Mouse (Mus musculus) kidney, postnatal 4 days (tissue): ENCODE measurements around the gene Acaa1b.

Experiments
- DNase-seq, 2 experiments: peaks; one replicate each; pipeline ENCODE4 v3.0.0; 2021; ENCODE audit warnings: mixed read lengths in 2 of 2

Acaa1b gene

DNA sequence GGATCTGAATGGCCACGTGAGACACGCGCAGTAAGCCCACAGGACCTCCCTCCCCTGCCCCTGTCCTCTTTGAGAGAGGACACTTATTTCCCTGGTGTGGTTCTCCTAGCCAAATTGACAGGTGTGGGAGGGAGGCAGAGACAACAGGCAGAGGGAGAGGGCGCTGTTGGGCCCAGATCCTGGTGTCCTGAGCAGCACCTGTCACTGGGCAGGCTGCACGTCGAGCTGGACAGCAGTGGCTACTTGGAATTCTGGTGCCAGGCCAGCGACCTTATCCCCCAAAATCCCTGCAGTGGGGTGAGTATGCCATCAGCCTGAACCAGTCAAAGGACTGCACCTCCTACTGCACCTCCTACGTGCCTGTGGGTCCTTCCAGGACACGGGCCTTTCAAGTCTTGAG lies 13.5 kb downstream of the Acaa1b start:
- no peak for DNase-seq

DNA sequence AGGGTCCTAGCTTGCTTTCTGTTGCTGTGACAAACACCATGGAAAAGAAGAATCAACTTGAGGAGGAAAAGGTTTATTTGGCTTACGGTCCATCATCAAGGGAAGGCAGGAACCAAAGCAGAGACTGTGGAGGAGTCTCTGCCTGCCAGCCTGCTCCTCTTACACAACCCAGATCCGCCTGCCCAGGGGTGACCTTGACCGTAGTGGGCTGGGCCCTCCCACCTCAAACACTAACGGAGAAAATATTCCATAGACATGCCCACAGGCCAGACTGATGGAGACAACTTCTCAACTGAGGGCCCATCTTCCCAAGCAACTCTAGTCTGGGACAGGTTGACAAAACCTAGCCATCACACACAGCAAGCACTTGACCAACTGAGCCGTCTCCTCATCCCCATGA lies 14.8 kb downstream of the Acaa1b start:
- DNase-seq: no peak

DNA sequence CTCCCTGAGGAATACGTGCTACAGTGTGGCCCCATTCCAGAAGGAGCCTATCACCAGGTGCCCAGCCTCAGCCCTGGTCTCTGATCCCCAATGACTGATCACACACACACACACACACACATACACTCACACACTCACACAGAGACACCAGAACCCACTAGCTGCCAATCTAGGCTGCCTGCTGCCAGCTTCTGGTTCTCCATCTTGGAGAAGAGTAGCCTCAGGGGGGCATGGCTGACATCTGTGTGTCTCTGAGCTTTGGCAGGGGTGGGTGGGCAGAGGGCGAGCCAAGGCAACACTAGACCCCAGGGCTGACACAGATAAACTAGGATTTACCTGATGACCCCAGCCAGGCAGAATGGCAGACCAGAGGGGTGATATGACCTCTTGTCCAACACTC lies 18.1 kb downstream of the Acaa1b start:
- DNase-seq: no peak

DNA sequence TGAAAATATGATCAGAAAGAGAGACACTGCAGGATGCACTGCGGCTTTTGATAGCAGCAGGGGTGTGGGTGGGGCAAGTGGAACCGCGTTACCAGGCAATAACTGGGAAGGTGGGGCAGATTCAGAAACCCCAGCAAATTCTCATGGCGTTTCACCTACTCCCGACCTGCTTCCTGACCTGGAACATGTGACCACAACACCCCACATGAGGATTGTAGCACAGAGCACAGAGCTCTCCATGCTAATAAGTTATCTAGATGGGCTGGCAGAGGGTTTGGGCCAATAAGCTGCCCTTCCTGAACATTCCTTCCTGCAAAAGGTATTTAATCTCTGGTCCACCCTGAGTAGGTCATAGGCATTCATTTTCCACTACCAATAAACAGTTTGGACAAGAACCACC lies 26.2 kb downstream of the Acaa1b start:
- DNase-seq: no peak

DNA sequence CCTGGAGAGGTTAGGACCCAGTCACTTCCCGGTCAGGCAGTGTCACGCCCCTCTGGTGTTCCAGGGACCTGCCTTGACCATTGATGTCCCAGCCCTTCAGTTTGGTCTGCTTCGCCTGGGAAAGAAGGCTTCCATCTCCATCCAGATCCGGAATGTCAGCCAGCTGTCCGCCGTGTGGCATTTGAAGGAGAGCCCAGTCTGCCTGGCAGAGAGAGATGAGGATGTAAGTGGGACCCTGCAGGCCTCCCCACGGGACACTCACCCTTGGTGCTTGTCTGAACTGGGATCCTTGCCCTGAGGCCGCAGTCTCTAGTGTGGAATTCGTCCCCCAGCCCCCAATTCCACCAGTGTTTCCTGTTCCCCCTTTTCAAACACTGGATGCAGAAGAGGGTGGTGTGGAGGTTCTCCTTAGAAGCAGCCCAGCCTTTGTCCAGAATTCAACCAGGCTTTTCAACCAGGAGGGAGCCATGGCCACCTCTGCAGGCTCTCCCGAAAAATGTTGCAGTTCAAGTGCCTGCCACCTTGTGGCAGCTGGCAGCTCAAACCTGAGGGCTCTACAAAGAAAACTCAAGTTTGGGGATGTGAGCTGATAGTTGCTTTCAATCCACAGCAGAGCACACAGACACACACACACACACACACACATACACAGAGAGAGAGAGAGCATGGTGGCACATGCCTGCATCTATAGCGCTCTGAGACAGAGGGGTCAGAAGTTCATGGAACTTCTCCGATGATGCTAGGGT lies 28.3 kb downstream of the Acaa1b start:
- peak in 1 of 2 experiments; percentile 25 for DNase-seq

DNA sequence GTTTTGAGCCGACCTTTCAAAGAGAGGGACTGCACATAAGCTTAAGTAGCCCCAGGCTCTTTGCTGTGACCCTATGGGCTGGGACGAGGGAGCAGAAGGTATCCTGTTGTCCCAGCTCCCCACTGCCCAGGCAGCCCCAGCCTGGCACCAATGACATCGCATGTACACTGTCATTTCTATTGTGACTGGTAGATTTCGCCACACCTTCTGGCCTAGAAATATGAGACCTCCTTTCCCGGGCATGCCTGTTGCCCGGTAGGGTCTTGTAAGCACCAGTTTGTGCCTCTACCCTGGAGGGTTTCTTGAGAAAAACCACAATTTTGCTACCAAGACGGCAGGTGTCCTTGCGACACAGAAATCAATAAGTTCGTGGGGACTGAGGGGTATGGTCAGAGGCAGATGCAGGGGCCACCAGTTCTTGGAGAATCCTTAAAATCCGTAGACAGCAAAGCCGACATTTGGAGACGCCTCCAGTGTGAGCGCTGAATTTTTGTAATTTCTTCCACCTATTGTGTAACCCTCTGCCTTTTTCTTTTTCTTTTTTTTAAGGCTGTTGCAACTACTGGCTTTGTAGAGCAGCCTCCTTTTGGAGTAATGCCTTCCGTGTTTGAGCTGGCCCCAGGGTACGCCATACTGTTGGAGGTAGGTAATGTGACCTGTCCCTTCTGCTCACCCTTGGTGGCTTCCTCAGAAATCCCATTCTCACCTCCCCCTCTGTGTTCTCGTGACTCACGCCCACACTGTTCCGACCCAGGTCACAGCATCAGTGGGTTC lies 34.1 kb downstream of the Acaa1b start:
- no peak for DNase-seq

DNA sequence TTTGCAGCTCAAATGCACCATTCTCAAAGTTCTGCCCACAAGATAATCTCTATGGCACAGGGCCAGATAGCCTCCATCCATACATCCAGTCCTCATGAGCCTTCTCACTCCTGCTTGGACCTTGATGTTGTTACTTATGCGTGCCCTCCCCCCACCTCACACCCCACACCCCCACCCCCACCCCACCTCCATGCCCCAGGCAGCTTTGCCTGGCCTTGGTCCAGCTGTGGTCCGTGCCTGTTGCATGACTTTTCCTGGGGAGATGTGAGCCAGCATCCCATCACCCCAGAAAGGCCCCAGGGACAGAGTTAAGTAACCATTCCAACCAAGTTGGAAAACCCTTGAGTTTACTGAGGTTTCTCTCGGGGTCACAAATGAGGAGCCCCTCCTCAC lies 36.7 kb downstream of the Acaa1b start:
- peak in 1 of 2 experiments; percentile 30 for DNase-seq

DNA sequence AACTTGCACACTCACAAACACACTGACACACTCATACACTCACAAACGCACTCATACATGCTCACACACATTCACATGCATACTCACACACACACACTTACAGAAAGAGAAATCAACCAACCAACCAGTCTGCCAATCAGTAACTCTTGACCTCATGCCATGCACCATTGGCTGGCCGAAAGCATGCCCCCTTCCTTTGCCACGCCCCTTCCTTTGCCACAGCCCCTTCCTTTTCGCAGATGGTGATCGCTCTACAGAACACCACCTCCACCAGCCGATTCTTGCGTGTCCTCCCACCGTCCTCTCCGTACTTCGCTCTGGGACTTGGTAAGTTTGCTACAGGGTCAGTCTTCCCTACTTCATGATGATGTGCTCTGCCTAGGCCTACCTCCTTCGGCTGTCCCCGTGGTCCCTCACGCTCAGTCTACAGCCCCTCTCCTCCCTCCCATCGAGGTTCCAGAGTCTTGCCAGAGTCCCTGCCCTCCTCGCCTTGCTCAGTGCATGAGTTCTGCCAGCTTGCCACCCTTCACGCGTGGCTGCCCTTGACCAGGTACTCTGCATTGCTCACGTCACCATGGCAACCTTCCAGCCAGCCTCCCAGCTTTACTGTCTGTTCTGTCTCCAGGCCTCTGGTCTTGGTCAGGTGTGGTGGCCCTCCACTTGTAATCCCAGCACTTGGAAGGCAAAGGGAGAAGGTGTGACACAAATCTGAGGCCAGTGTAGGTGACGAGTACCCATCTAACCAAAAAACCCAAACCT lies 37.3 kb downstream of the Acaa1b start:
- DNase-seq: peak; percentile 80 to 89

DNA sequence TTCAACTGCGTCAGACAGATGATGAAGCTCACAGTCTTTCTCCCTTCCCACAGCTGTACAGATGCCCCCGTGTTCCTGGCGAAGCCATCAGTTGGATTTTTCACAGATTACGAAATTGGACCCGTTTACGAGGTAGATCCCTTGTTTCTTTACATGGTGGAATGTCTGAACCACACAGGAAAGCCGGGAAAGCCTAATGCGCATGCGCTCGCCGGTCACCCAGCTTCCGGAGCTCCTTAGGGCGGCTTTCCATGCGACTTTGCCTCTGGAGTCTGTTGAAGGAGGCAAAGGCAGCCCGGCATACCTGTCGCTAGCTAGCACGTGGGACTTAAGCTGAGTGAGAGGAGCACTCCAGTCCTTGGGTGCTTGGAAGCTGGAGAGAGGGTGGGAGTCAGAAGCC lies 42.0 kb downstream of the Acaa1b start:
- no peak for DNase-seq

DNA sequence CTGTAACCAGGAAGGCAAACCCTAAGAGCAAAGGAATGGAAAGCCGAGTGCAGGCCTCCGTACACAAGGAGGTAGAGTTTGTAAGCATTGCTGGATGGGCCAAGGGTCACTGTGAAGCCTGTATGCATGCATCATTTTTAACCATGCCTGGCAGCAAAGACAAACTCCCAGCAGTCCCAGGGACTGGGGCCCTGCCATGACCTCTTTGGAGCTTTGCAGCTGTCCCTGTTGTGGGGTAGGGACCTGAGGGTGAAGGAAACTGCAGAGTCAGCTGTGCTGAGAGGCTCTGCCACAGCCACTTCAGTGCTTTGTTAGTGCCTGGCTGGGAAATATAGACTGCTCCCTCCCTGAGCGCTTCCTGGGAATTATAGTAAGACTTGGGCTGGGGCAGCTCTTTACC lies 46.3 kb downstream of the Acaa1b start:
- peak in 1 of 2 experiments; percentile 29 for DNase-seq

DNA sequence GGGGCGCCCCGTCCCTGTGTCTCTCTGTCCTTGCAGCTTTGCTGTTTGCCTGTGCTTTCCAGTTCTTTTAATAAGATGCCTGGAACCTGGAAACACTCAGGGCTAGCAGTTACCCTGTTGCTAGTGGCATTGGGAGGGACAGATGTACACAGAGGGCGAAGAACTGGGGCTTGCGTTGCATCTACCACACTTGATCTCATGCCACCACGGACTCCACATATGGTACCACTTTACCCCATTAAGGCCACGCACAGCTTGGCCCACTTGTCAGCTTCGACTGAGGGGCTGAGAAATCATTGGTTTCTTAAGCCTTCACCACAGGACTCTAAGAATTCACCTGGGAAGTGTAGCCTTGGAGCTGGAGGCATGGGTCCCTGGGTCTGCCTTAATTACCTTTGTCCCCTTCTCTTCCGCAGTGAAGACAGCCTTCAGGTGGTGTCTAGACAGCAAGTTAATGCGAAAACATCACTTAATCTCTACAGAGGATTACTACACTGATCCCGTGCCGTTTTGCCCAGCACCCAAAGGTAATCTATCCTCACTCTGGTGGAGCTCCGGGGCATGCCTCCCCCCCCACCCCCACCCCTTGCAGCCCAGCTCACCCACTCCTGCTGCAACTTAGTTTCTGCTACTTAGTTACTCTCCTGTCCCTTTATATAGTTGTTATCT lies 47.1 kb downstream of the Acaa1b start:
- no peak for DNase-seq

DNA sequence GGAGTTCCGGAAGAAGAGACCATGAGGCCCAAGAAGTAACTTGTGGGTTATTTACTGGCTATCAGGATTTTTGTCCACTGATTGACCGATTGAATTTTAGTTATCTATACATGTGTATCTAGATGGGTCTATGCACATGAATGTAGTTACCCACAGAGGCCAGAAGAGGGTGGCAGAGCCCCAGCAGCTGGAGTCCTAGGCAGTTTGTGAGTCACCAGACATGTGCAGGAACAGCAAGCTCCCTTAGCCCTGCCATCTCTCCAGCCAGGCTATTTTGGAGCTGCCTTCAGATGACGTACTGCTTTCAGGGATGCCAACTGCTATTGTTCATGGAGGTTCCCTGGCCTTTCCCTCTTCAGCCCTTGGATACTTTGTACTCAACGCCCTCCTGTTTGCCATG lies 49.3 kb downstream of the Acaa1b start:
- peak; percentile 51 to 61 for DNase-seq

DNA sequence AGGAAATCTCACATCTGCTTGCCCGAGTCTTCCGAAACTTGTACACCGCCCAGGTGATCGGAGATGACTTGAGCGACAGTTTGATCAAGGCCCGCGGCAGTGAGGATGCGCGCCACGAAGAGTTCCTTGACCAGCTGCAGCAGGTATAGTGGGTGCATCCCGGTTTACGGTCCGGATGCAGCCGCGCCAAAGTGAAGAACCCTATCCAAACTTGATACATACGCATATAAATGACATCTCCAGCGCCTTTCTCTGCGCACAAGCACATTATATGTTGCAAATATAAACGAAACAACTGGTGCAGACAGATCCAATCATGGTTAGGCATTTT lies 54.1 kb downstream of the Acaa1b start:
- DNase-seq: no peak

DNA sequence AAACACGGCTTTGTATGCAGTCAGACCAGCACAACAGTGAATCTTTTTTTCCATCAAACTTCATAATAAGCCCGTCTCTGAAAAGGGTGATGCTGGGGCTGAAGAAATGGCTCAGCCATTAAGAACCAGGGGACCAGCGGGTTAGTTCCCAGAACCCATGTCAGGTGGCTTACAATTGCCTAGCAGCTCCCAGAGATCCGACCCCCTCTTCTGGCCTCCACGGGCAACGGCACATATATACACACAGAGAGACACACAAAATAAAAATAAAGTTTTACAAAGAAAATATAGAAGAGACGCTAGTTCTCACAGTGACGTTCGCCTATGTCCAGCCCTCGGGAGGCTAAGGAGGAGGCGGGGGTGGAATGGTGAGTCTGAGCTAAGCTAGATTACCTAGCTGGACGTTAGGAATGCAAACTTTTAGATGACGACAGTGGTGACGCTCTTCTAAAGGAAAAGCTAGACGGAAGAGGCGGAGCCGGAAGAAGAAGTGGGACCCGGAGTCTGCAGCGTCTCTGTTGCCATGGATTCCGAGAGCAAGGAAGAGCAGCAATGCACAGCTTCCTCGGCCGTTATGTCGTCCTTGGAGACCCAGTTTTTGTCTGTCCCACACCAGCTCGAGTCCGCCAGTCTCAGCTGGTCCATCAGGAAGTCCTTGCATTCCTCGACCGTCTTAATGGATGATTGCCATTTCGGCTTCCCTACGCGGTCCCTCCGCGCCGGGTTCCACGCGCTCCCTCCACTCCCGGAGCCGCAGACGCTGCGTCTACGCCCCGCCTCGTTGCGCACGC lies 54.7 kb downstream of the Acaa1b start, which contains the start of gene Dlec1:
Gene Dlec1 (plus strand): TSS at position 487 of the 791 bp plus-strand sequence.
- DNase-seq: peak; percentile 77 to 85

DNA sequence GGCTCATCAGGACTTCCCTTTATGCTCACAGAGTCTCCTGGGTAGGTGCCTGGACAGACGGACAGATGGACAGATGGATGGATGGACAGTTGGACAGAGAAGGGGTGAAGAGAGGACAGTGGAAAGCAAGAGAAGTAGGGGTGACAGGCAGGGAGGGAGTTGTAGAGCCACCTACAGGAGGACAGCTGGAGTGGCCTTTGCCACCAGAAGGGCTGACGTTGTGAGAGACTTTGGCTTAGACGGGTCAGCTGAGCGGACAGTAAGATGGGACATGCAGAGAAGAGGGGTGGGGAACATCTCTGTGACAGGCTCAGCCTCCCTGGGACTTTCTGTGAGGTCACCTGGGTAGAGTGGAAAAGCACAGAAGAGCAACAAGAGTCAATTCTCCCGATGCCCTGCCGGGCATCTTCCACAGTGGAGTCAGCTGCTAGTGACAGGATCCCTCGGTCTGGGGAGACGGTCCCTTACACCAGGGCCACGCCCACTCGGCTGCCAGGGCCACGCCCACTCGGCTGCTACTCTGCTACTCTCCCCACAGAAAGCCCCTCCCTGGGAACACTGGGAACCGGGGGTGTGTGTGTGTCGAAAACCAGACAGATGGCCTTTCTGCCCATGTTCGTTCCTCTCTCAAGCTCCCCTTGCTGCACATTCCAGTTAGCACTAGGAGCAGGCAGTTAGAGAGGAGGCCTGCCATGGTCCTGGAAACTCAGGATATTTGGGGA lies 56.6 kb downstream of the Acaa1b start:
- DNase-seq: peak; percentile 65 to 74
